Mouse (Mus musculus): ENCODE results near the gene Pabpc4l. TPM values are rescaled to one million over a fixed set of nuclear protein-coding genes. Genes with fewer than 3 reads are reported as not detected.

Gene Pabpc4l
- polyA plus RNA-seq (2015; fragmentation: Illumina TruSeq; extraction: RNeasy Lipid Tissue Mini Kit (QIAGEN cat#74804); ENCODE audit: low read depth, low replicate concordance) = 0.16 TPM

GRCm38 (mm10) chr3:46447481-46448265, at the start of gene Pabpc4l:
Gene Pabpc4l, minus strand, starts transcription at chr3:46448219.

Data from brain, adult 10 weeks (tissue).